Mouse (Mus musculus): ENCODE results near the gene Plagl2.

Plagl2 gene

DNA sequence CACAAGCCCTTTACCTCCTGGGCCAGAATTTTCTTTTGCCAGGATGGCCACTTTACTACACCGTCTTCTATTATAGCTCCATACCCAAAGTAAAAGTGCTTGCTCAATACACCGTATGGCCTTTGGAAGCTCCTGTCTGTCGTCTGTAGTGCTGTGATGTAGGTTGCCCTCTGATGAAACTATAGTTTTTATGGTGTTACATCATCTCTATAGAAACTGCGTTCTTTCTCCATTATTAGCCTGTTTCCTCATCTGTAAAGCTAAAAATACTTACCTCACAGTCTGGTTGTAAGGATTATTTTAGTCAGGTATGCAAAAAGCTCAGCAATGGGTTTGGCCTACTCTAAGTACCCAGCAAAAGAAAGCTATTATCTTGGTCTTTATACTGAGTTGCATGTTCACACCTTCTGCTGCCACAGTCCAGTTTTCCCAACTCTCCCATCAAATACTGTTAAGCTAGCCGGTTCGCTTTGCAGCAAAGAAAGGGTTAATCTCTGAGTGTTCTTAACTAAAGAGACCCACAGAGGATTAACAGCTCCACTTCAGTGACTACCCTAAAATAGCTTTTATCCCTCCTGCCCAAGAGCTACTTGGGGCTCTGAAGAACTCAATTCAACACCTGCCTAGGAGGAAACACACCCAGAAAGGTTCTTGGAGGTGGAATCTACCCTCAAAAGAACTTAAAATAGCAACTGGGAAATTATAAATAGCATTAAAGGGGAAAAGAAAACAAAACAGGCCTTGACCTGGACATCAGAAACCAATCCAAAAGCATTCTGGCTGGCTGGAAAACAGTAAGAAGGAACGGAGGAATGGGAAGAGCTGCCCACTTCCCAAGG is 2.0 kb downstream of the Plagl2 start:
- DNase-seq = no peak

DNA sequence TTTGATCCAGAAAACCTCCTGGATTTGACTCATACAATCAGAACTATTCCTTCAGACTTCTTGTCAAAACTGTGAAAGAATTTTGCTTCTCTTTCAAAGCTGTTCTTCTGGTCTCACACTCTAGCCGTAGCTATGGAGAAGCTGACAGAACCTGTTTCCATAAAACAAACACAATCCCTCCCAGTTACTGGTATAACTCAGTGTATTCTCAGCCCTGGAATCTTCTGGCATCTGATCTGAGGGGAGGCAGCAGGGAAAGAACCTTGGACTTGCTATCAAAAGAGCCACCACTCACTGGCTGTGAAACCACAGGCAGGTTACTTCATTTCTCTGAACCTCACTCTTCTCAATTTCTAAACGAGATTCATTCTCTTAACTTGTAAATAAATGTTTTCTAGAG is 2.8 kb downstream of the Plagl2 start:
- no peak for DNase-seq

DNA sequence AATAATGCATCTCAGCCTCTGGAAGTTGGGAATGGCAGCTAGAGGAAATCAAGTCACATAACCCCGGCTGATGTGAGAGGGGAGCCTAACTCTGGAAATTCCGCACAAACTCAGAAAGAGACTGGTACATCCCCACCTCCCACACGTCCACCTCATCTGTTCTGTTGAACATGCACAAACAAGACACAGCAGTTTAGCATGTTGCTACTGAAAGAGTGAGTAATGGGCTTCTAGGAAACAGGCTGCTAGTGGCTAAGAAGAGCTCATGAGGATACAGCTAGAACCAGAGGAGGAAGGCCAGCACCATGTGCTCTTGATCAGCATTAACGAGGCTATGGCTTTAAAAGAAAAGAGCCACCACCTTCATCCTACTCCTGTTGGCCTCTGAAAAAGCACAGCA is 3.3 kb downstream of the Plagl2 start:
- DNase-seq = no peak

DNA sequence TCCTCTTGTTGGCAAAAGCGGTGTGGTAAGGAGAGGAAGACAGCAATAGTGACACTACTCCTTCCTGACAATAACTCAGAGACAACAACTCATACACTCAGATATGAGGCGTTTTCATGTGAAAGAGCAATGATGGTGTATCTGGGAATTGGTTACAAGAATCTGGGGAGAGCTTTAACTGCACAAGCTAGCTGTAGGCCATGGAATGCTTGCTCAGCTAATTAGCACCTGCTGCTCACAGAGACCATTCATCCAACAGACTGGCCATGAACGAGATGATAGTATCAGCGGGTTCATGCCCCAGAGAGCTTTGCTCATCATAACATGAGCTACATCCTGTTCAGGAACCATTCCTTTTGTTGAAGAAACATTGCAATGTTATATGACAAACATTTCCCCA is 4.0 kb downstream of the Plagl2 start:
- no peak for DNase-seq

DNA sequence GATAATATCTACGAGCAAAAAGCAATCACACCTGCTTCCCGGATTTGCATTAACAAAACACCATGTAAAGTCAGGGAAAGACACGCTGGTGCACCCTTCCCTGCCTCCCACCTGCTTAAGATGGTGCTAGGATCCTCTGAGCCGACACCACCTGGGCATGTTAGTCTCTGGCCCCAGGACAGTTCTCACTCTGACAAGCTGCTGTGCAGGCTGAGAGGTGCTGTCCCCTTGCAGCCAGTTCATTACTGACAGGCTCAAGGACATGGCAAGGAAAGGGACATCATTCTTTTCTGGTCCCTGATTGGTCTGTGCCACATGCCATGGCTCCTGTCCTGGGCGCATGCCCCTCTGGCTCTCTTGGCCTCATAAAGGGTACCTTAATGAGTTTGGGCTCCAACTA is 12.7 kb downstream of the Plagl2 start:
- DNase-seq = no peak

DNA sequence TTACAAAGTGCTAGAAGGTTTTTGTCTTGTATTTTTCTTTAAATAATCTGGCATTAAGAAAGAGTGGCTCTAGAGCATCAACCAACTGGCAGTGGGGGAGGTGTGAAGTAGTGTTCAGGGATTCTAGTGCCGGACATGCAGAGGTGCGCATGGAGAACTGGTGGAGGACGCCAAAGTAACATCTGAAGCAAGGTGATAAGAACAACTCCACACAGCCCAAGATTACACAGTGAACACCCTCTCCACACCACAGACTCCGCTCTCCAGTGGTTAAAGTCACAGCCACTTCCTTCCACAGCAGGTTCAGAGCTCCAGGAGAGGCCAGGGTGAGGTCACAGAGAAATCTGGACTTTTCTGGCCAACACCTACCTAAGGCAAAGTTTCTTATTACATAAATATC is 13.3 kb downstream of the Plagl2 start:
- DNase-seq = no peak

DNA sequence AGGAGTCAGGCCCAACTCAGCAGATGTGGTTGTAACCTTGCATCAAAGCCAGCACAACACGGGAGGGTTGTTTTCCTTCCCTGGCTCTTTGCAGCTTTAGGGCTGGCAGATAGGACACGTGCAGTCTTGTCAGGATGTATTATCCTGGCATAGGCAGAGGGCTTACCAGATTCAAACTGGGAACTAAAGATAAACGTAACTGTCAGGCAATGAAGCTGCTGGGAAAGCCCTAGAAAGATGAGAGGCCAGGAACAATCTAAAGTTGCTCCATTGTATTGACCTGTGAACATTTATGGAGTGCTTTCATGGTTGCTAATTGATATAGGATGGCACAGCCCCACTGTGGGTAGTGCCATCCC is 15.7 kb downstream of the Plagl2 start:
- no peak for DNase-seq

DNA sequence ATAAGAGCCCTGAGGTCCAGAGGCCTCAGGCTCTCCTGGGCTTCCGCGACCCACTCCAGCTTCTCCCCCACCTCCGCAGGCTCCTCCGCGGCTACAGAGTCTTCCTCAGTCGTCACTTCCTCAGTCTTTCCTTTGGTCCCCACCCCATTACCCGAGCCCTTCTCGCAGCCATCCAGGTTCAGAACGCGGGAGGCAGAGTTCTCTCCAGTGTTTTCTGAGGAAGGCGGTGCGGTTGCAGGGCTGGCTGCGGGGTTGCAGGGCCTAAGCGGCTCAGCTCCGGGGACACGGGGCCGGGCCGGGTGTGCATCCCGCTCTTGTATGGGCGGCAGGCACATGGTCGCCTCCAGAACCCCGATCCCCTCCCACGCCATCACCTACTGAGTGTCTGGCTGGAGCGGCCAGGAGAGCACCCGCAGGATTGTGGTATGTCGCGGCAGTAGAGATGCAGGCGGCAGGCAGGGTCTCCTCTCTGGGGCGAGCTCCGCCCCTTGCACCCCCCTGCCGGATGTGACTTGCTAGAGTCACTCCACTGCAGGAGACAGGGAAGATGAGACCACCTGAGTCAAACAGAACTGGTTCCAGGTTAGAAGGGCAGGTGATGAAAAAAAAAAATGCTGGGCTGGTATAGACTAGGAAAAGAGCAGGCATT is 16.2 kb downstream of the Plagl2 start, which contains the start of gene Tspyl3:
Tspyl3 (minus strand) TSS at position 496 of the 649 bp plus-strand sequence.
- peak; percentile 54 for DNase-seq

DNA sequence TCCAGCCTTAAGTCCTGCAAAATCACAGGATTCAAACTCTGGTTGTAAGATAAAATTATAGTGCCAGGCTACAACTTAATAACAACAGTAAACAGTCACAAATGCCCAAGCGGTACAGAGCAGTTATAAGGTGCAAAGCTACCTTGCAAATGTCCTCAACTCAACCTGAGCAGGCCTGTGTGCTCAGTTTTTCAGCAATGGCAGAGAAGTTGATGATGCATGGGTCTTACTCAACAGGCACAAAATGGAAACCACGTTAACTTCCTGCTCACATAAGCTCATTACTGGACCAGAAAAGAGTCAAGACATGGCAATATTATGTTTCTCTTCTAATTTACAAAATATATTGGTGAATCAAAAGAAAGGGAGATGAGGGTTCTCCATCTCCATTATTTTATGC is 18.7 kb downstream of the Plagl2 start:
- no peak for DNase-seq

DNA sequence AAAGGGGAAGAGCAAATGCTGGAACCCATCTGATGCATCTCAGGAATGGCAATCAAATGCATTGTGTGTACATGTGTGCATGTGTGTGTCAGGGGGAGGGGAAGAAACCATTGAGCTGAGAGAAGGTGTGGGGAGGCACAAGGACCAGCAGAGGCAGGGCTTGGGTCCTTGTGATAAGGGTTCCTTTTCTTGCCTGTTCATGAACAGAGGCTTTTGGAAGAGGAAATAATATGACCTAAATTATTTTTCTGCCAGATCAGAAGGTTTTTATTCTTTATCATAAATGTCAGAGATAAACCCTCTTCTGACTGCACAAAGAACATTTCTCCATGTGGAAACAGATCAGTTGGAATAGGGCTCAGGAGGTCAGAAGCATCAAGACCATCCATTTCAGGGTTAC is 19.1 kb downstream of the Plagl2 start:
- no peak for DNase-seq

DNA sequence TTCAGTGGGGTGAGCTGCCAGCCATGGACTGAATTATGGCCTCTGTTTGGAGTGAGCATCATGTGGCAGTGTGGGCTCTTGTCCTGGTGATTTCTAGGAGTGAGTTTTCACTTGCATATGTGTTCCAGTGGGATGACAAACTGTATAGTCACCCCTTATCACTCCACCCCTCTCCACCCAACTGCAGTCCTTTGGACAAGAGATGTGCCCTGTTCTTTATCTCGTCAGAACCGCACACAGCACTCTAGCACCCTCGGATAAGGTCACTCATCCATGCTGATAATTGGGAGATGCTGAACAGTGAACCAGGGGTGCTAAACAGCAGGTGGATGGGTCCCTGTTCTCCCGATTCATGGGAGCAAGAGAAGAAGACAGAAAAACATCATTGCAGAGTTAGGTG is 19.6 kb downstream of the Plagl2 start:
- DNase-seq = no peak

DNA sequence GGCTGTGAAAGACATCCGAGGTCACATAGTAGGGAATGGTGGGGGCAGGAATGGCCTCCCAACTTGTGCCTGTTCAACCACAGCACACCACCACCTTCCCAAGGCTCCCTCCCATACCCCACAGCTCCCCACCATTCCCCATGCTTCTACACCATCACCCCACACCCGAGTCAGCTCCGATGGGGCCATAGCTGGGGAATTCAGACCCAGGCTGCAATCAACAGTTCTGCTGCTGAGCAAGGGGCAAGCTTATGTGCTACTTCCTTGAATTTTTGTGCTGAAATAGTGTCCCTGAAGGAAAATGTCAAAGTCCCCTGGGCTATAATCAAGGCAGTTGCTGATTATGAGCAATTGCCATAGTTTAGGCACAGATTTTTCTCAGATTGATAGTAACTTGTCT is 22.7 kb downstream of the Plagl2 start:
- no peak for DNase-seq

DNA sequence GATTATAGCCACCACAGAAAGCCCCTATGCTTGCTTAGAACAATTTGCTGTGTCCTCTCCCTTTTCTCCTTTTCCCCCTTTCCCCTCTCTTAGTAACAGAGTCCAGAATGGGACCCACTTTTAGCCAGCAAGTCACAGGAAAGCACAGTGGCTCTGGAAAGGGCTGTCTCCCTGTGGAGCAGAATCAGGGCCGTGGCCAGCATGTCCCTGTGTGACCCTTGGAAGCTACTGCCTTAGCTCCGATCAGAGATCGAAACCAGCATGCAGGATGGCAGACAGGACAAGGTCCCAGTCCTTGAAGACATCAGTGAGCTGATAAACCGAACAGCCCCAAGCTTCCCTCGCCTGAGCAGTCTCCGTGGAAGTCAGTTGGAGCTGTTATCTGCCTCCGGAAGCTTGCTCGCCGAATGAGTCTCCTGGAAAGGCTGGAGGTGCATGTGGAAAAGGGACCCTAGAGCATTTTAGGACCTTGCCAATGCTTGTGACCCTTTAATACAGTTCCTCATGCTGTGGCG is 23.3 kb downstream of the Plagl2 start:
- DNase-seq = no peak

DNA sequence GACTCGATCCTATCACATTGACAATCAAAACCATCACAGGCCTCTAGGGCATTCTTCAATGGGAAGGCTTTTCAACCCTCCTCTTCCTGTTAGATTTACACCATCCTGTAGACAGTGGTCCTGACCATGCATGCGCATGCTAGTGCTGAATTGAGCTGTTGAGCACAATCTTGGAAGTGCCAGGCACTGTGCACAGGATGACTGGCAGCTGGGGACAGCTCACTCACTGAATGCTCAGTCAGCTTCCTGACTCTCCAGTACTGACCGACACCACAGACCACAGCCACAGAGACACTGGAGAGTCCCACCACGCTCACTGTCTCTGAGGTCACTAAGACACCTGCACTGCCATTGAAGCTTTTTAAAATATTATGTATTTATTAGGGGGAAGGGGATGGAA is 25.8 kb downstream of the Plagl2 start:
- DNase-seq = no peak

DNA sequence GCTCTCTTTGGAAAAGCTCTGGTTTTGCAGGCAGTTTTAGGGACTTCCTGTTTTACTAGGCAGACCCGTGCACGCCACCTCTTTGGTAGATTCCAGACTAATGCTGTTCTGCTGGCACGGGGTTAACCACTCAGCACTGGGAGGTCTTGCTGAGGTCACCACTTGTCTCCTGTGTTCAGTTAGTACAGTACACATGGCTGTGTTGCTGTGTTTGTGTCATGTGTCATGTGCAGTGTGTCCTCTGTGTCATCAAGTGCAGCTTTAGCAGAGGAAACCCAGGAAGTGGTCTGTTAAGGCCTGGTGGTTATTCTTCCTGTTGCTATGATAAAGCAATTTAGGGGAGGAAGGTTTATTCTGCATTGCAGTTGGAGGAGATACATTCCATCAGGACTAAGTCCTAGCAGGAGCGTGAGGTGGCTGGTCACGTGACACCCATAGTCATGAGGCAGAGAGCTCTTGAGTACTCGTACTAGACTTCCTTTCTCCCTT is 26.4 kb downstream of the Plagl2 start:
- DNase-seq = no peak

DNA sequence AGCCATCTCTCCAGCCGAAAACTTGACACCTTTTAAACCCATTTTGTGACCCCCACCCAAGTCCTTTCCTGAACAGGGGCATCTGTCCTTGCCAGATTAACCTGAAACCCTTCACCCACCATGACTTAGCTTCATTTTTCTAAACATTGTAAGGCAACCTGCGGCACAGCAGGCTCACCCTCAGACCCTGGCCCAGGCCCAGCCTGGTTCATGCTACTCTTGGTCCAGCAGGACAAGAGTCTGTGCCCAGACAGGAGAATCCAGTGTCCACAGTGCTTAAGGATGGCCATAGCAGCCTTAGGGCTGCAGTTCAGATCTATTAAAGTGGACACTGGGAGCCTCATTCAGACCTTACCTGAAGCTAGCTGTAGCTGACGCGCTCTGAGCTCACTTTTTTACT is 27.9 kb downstream of the Plagl2 start:
- DNase-seq = no peak

DNA sequence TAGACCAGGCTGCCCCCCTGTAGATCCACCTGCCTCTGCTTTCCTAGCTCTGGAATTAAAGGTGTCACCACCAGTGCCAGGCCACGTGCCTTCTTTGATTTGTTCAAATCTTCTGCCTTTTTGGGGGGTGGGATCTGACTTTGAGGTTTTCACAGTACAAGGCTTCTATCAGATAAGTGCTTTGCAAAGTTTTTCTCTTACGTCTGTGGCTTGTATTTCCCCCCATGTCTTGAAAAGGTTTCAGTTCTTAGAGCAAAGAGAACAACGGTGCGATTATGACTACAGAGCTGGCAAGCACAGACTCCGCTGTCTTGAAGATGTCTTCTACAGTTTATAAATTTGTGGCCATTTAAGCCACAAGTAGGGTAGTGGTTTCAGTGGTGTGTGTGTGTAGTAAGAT is 29.8 kb downstream of the Plagl2 start:
- no peak for DNase-seq

DNA sequence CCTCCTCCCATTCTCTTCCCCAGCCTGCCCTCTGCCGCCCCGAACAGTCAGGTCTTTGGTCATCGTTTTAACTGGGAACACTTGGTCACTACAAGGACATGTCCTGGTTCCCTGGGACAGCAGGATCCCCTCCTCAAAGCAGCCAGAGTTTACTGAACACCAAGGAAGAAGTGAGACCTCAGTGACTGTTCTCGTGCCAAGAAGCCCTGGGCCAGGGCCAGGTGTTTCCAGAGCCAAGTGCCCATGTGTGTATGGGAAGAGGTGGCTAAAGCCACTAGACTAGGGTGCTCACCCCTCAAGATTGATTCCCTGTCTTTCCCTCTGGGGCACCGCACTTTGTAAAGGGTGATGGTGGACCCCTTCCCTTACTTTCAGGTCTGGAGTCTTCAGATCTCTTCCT is 31.9 kb downstream of the Plagl2 start:
- DNase-seq = no peak

DNA sequence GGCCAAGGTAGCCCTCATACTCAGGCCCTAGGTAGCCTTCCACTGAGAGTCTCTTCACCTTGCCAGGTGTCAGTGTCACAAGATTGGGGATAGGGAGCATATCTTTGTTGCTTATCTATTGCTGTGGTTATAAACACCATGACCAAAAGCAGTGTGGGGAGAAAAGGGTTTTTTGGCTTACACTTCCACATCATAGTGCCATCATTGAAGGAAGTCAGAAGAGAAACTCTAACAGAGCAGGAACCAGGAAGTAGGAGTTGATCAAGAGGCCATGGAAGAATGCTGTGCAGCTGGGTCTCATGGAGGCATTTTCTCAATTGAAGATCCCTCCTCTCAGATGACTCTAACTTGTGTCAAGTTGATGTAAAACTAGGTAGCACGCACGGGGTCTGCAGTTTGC is 33.1 kb downstream of the Plagl2 start:
- no peak for DNase-seq

DNA sequence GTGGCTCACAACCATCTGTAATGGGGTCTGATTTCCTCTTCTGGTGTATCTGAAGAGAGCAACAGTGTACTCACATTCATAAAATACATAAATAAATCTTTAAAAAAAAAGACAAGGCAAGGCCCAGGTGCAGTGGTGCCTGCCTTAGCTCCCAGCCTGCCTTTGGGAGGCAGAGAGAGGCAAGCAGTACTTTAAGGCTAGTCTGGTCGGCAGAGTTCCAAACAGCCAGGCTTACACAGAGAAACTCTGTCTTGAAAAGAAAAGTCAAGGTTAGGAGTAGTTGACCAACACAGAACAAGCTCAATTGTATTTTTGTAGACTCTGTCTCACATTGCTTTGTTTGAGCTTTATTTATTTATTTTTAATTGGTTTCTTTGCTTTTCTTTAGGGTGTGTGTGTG is 38.5 kb downstream of the Plagl2 start:
- DNase-seq = no peak

DNA sequence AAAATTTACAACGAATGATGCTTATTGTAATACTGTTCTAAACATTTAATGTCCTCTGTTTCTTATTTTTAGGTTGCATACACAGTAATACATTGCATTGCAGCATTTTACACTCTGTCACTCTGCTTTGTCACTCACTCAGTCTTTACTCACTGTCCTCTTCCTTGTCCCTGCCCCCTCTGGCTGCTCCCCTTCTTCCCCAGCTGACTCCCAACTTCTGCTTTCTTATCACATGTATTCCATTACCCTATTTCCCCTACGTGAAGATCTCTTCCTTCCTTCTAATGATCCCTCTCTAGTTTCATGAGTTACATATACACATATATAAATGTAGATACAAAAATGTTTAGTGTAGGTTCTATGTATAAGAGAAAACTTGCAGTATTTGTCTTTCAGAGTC is 42.1 kb downstream of the Plagl2 start:
- DNase-seq = peak; percentile 15

DNA sequence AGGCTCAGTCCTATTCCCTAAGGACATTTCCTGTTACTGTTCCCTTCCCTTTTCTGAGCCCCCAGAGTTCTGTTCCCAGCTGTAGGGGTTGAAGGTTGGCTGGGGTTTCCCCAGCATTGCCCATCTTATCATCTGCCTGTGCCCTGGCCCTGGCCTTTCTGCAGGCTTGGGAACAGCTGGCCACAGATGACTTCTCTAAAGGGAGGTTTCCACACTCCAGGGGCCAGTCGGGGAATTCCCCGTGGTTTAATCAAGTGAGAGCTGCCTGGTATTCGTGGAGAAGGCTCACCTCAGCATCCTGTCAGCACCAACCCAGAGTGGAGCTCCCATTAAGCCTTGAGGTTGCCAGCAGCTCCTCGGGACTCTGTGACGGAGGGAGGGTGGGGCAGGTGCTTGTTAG is 42.7 kb downstream of the Plagl2 start:
- DNase-seq = no peak

DNA sequence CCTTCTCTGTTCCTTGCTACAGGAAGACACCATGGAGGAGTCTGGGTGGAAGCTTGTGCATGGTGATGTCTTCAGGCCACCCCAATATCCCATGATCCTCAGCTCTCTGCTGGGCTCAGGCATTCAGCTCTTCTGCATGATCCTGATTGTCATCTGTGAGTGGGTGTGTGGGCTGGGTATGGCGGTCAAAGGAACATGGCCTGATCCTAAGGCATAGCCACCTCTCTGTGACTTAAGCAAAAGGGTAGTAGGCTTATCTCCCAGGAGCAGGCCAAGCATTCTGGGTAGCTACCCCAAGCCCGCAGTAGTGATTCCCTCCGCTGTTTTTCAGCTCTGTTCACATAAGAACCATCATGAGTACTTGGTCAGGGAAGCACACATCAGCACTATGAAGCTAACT is 47.0 kb downstream of the Plagl2 start:
- no peak for DNase-seq

DNA sequence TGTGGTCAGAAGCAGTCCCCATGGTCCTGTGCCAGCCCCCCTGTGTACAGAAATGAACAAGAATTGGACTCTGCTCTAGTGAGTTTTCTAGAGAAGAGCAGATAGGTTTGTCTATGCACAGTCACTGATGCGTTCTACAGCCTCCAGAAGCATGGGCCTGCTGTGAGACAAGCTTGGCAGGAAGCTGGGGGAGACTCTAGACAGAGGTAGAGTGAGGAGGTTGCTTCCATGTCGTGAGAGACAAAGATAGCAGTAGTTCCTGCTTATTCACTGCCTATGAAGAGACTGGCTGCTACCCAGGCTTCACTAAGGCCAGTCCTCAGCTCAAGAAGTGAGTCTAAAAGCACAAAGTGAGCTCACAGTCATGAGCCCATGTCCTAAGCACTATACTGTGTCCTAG is 50.0 kb downstream of the Plagl2 start:
- no peak for DNase-seq

All from layer of hippocampus, adult 9-11 months (tissue).